Mouse (Mus musculus): ENCODE data around the gene Xkr8.
A peak's percentile ranks its signal among the peaks of the same experiment; 100 is the strongest.
"Not testable (repeated sequence)": the region's sequence is repeated elsewhere in the genome, so short reads cannot be mapped to it uniquely, and the experiment has no call there.

Gene Xkr8

GRCm38 (mm10) chr4:132732148-132732684 is at the start of gene Xkr8:
TSS of gene Xkr8 (minus strand) at chr4:132732546.
- peak; percentile 89 for DNase-seq (ENCODE audit: low spot score)

DNA sequence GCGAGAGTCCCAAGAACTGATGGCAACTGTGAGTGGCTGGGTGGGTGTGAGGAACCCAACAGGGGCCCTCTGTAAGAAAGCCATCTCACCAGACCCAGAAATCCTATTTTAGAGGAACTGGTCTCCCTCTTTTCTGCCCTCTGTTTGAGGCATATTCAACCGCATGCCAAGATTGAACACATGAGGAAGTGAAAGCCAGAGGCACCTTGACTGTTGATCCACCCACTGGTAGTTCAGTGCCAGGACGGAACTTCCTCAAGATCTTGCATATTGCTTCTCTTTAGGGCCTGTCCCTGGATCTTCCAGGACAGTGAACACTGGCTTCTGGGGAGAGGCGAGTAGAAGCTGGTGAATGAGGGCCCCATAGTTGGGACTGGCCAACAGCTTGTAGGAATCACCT is 47.9 kb upstream of the Xkr8 start:
- no peak for DNase-seq (ENCODE audit: low spot score)

- DNase-seq (ENCODE audit: low spot score) = no peak
Observed at GRCm38 (mm10) chr4:132778562-132779201, 46.3 kb upstream of the Xkr8 start.

DNA sequence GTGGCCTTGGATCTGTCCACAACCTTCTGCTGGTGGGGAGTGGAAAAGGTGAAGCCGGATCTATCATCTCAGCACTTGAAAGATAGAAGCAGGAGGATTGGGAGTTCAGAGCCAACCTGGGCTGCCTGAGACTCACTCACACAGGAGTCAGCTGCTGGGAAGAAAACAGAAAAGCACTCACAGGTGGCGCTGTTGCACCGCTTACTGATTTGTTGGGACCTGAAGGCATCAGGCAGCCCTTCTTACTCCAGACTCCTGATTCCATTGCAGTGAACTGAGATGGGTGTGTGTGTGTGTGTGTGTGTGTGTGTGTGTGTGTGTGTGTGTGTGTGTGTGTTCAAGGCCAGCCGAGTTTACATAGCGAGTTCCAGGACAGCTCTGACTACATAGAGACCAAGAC is 44.4 kb upstream of the Xkr8 start:
- DNase-seq (ENCODE audit: low spot score) = peak; percentile 74

GRCm38 (mm10) chr4:132774905-132775304 is 42.6 kb upstream of the Xkr8 start:
- DNase-seq (ENCODE audit: low spot score) = no peak

GRCm38 (mm10) chr4:132771776-132772175 is 39.4 kb upstream of the Xkr8 start:
- no peak for DNase-seq (ENCODE audit: low spot score)

DNA sequence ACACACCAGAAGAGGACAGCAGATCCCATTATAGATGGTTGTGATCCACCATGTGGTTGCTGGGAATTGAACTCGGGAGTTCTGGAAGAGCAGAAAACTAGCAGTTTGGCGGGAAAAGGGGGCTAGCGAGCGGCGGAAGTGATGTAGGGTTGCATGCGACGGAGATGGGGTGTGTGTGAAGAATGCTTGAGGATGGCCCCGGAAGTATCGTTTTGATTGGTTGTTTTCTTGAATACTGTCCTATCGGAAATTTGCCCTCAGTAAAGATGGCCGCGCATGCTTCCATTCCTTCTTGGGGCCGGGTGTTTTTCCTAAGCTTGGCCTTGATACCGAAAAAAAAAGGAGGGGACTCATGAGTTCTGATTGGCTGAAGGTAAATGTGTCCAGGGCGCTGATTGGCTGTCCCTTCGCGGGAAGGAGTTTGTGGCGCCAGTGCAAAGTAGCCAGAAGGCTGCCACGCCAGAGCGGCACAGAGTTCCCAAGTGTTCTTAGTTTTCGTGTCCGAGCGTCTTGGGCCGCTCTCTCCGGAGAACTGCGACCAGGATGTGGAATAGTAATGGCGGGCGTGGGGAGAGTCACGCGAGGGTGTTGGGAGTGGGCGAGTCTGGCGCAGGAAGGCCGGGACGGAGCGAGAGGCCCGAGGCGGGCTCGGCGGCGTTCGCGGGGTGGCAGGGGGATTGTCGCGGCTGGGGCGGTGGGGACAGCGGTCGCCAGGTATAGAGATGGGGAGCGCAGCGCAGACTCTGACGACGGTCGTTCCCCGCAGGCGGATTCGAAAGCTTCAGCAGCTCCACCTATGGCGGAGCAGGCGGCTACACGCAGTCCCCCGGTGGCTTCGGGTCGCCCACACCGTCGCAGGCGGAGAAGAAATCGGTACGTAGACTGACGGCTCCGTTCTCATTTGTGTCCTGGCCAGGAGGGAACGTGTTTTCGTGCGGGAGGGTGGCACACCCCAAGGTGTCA is 35.8 kb upstream of the Xkr8 start, which contains the start of gene Rpa2:
Gene Rpa2, plus strand, starts transcription at position 419 of the 963 bp plus-strand sequence.
- peak; percentile 100 for DNase-seq (ENCODE audit: low spot score)

DNA sequence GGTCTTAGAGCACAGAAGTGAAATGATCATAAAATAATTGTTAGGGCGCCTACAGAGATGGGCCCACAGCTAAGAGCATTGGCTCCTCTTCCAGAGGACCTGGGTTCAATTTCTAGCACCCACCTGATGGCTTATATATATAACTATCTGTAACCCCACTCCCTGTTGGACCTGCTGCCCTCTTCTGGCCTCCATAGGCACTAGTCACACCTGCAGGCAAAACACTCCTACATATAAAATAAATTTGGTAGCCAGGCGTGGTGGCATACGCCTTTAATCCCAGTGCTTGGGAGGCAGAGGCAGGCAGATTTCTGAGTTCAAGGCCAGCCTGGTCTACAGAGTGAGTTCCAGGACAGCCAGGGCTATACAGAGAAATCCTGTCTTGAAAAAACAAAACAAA is 30.8 kb upstream of the Xkr8 start:
- not testable (repeated sequence) for DNase-seq (ENCODE audit: low spot score)

DNA sequence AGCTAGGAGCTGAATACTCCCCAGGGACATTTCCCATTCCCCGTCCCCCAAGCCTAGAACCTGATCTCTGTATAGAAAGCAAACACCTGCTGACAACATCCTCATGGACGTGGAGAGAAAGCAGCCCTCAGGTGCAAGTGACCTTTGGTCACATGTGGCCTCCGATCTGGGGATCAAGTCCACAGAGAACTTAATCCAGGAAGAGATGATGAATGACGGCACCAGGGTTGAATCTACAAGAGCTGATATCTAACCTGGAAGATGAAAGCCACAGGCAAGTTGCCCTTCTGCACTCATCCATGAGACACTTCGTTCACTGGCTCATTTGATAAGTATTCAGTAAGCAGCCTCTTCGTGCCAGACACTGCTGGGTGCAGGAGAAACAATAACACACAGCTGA is 30.3 kb upstream of the Xkr8 start:
- no peak for DNase-seq (ENCODE audit: low spot score)

DNA sequence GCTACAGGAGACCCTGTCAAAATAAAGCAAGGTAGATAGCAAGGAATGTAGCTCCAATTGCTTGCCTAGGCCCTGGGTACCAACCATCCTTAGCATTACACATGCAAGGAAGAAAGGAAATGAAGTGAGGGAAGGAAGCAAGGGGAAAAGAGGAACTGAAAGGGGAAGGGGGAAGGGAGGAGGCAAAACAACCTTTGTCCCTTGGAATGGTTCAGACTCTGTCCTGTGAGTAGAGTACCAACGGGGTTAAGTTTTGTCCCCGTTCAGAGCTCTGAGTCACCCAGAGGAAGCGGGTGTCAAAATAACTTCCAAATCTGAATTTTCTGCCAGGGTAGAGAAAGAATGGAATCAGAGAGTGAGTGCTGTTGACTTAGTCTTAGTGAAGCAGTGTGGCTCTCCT is 27.9 kb upstream of the Xkr8 start:
- DNase-seq (ENCODE audit: low spot score) = no peak

- no peak for DNase-seq (ENCODE audit: low spot score)
Observed at GRCm38 (mm10) chr4:132757633-132758351, 25.4 kb upstream of the Xkr8 start.

DNA sequence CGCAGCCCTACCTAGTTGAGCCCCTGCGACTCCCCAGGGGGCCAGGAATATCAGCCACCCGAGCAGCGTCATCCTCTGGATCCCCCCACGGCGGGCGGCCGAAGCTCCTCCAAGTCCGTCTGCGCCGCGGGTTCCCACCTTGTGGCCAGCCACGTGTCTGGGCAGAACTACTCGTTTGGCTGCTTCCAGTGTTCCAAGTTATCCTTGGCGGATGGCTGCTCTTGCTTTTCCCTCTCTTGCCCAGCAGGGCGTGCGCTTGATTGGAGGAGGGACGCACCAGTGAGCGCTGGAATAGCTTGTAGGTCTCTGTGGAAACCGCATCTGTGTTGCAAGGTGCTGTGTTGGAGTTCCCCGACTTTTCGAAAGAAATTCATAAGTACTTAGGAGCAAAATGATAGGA is 24.6 kb upstream of the Xkr8 start, which contains the start of gene Smpdl3b:
Gene Smpdl3b, minus strand, starts transcription at position 279 of the 400 bp plus-strand sequence.
- DNase-seq (ENCODE audit: low spot score) = peak; percentile 77

DNA sequence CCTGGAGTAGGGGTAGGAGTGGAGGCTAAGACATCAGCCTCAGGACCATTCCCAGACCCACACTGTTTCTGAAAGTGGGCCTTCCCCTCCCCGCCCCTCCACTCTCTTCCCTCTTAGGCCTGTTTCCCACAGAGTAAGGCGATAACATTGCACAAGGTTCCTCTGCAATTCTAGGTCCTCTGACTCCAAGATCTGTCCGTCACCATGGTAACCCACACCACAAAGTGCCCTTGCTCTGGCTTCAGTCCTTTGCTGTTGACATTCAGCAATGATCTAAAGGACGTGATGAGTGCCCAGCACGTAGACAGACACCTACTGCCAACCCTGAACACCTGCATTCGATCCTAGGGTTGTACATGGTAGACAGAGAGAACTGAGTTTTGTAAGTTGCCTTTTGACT is 20.6 kb upstream of the Xkr8 start:
- no peak for DNase-seq (ENCODE audit: low spot score)

GRCm38 (mm10) chr4:132749258-132749982 is 17.1 kb upstream of the Xkr8 start:
- no peak for DNase-seq (ENCODE audit: low spot score)

DNA sequence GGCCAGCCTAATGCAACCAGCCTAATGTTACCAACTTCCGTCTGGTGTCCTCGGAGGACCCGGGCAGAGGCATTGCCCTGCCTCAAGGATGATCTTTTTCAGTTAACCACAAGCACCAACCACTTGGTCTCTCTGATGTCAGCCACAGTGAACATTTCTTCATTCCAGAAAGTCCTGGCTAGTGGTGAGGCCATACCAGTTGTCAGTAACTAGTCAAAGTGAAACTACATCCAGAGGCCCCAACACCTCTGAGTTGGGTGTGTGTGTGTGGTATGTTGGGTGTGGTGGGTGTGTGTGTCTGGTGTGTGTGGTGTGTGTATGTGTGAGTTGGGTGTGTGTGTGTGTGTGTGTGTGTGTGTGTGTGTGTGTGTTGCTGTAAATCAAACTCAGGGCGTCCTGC is 16.4 kb upstream of the Xkr8 start:
- no peak for DNase-seq (ENCODE audit: low spot score)

- DNase-seq (ENCODE audit: low spot score) = no peak
Observed at GRCm38 (mm10) chr4:132747664-132748259, 15.4 kb upstream of the Xkr8 start.

DNA sequence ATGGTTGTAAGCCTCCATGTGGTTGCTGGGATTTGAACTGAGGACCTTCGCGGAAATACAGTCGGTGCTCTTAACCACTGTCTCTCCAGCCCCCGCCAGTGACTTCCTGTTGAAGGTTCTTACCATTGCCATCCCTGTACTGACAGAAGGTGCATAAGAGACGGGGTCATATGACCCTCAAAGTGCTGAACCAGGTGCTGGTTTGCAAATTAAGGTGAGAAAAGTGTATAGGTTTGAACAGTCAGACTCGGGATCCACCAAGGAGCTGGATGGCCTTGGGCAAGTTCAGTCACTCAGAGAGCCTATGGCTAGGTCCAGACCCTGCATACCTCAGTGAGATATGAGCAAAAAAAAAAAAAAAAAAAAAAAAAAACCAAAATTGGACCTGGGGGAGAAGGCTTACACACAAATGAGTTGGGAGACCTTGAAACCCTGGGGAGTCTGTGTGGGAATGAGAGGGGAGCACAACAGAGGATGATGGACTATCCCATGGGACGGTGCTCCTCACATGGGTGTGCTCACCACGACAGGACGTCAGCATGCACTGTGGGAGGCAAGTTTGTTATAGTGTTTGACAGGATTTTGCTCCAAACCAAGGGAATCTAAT is 14.7 kb upstream of the Xkr8 start:
- no peak for DNase-seq (ENCODE audit: low spot score)

- DNase-seq (ENCODE audit: low spot score) = no peak
Observed at GRCm38 (mm10) chr4:132743992-132744911, 11.9 kb upstream of the Xkr8 start.

DNA sequence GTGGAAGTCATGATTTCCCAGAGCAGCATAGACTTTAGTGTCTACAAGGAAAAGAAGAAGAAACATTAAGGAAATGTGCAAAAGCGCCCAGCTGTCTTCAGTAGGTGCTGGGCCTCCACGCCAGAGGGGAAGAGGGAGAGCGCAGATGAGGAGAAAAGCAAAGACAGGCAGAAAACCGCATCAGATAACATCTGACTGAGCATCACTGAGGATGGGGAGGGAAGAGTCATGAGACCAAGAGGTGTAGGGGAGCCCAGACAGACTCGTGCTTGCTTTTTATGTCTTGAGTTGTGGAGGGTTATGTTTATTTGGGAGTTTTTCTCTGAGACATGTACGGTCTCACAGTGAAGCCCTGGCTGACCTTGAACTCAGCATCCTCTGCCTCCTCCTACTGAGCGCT is 9.1 kb upstream of the Xkr8 start:
- DNase-seq (ENCODE audit: low spot score) = no peak

DNA sequence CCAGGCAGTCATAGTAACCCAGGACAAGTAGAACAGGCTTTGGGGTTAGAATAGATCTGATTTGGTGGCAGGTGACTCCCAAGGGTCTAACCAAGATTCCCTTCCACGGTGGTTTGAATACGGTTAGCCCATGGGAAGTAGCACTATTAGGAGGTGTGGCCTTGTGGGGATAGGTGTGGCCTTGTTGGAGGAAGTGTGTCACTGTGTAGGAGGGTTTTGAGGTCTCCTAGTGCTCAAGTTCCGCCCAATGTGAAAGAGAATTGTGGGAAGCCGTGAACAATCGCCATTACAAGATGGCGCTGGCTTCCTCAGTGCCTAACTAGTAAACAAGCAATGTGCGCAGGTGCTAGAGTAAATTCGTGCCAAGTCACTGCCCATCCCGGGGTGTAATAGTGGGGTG is 4.8 kb upstream of the Xkr8 start:
- not testable (repeated sequence) for DNase-seq (ENCODE audit: low spot score)

Measured in retina, embryonic 14.5 days (tissue).